Mouse (Mus musculus): ENCODE data around the gene Manbal. TPM values are rescaled to one million over a fixed set of nuclear protein-coding genes. Genes with fewer than 3 reads are reported as not detected.
A peak's percentile ranks its signal among the peaks of the same experiment; 100 is the strongest.

Manbal gene
- polyA plus RNA-seq (2015; fragmentation: Nextera tagmentation; extraction: Ambion mirVana) = 60.9 and 66.5 TPM in 2 replicates

DNA sequence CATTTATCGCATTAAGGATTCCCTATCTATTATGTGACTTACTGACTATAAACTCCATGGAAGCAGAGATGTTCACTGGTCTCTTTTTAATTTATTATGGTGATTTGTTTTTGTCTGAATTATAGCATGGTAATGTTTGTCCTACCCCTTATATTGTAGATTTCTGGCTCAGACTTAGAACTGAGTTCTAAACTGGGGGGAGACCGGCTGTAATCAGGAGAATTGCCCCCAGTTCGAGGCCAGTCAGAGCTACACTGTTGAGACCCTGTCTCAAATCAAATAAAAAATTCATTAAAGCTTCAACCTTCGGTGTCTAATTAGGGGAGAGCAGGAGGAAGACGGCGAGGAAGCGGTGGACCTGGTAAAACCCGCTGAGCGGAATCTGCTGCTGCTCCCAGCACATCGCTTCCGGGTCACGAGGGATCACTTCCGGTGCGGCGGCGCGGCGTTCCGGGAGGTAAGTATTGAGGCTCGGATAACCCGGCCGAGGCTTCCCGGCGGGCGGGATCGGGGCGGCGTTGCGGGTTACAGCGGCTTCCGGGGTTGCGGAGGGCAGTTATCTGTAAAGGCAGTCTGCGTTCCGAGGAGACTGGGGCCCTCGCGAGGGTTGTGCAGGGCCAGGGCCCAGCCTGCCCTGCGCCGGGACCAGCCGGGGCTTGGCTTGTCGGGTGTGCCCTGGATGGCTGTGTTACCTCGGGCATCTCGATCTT, at the start of gene Manbal:
TSS of gene Manbal (plus strand) at position 411 of the 710 bp plus-strand sequence.
- 4% methylated on average over 42 of the region's 42 CpGs for WGBS
- H3K4me1 ChIP-seq (replicated peaks; ENCODE audit: control insufficient read depth, insufficient read depth, low read length) = peaks cover 4% of the 10 kb centered on the region; the same call in 1 of the 2 replicates
- no peak for TF ChIP-seq CTCF (IDR thresholded peaks at IDR 0.05; ENCODE audit: low read depth)

GRCm38 (mm10) chr2:157320135-157320534, 47.3 kb upstream of the Manbal start:
- peak overlapping the region; percentile 5; the same call in 1 of the 2 replicates for H3K27ac ChIP-seq (ENCODE audit: low read depth, low read length)
- no peak overlapping the region for H3K4me3 ChIP-seq (ENCODE audit: low read depth, low read length)
- H3K4me2 ChIP-seq (replicated peaks; ENCODE audit: low read depth) = no peak overlapping the region
- no peaks in the 10 kb centered on the region for H3K9me3 ChIP-seq (ENCODE audit: control insufficient read depth)
- H3K4me1 ChIP-seq (replicated peaks; ENCODE audit: control insufficient read depth, insufficient read depth, low read length) = no peaks in the 10 kb centered on the region
- H3K9ac ChIP-seq (ENCODE audit: low read depth, low read length) = no peak overlapping the region
- TF ChIP-seq CTCF (IDR thresholded peaks at IDR 0.05; ENCODE audit: low read depth) = no peak
- no peaks in the 10 kb centered on the region for H3K27me3 ChIP-seq (replicated peaks; ENCODE audit: control insufficient read depth, insufficient read depth, low read length)
- no peak for ATAC-seq
- H3K36me3 ChIP-seq (ENCODE audit: control insufficient read depth, insufficient read depth) = peaks cover 75% of the 10 kb centered on the region
- 60% methylated on average over 8 of the region's 8 CpGs for WGBS

More for the DNA sequence above, at the start of gene Manbal:
- peak; percentile 87 for ATAC-seq
- Histone ChIP-seq H3K27me3 (replicated peaks; ENCODE audit: control insufficient read depth, insufficient read depth, low read length) (no peaks in the 10 kb centered on the region), H3K4me3 (ENCODE audit: low read depth, low read length) (peak within 1 kb of the TSS; percentile 64), H3K27ac (ENCODE audit: low read depth, low read length) (peak within 1 kb of the TSS; percentile 95), H3K4me2 (replicated peaks; ENCODE audit: low read depth) (peak within 1 kb of the TSS; percentile 78), H3K36me3 (ENCODE audit: control insufficient read depth, insufficient read depth) (no peaks in the 10 kb centered on the region), H3K9ac (ENCODE audit: low read depth, low read length) (peak within 1 kb of the TSS; percentile 87), H3K9me3 (ENCODE audit: control insufficient read depth) (no peaks in the 10 kb centered on the region)

DNA sequence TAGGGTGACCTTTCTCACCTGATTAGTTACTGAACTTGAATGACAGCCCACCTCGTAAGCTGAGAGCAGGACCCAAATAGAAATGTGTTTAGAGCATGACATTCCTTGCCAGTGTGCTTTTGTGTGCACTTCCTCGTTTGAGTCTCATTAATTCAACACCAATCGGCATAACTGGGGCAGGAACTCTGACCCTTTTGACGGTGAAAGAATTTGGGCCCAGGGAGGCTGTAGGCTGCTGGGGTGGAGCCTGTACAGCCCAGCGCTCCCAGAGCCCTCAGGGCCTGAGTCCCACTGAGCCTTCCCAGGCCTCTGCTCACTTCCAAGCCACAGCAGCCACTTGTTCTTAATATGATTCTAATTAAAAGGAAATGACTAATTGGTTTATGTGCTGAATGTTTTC, 46.5 kb upstream of the Manbal start:
- H3K4me1 ChIP-seq (replicated peaks; ENCODE audit: control insufficient read depth, insufficient read depth, low read length) = no peaks in the 10 kb centered on the region
- no peak overlapping the region for H3K4me2 ChIP-seq (replicated peaks; ENCODE audit: low read depth)
- H3K27me3 ChIP-seq (replicated peaks; ENCODE audit: control insufficient read depth, insufficient read depth, low read length) = no peaks in the 10 kb centered on the region
- no peak for TF ChIP-seq CTCF (IDR thresholded peaks at IDR 0.05; ENCODE audit: low read depth)
- no peak overlapping the region for H3K9ac ChIP-seq (ENCODE audit: low read depth, low read length)
- ATAC-seq = no peak
- H3K36me3 ChIP-seq (ENCODE audit: control insufficient read depth, insufficient read depth) = peaks cover 75% of the 10 kb centered on the region
- no peak overlapping the region for H3K27ac ChIP-seq (ENCODE audit: low read depth, low read length)
- no peaks in the 10 kb centered on the region for H3K9me3 ChIP-seq (ENCODE audit: control insufficient read depth)
- 52% methylated on average over 5 of the region's 5 CpGs for WGBS
- H3K4me3 ChIP-seq (ENCODE audit: low read depth, low read length) = no peak overlapping the region

GRCm38 (mm10) chr2:157322029-157322766, 45.2 kb upstream of the Manbal start:
- TF ChIP-seq CTCF (IDR thresholded peaks at IDR 0.05; ENCODE audit: low read depth) = no peak

DNA sequence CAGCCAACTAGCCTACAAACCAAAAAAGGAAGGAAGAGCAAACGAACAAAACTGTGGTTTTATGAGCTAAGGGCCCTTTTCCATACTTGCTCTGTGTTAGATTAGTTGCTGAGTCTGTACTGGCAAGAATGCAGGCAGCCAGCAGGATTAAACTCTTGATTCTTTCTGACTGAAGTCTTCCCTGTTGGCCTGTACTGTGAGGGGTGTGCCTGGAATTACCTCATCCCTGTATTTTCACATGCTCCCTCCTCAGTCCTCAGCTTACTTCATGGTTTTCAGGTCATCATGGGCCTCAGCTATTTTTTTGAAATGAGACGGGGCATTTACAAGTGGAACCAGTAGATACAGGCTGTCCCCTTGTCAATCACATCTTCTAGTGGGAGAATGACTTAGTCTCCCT, 42.2 kb upstream of the Manbal start:
- no peak overlapping the region for H3K27ac ChIP-seq (ENCODE audit: low read depth, low read length)
- no peak for TF ChIP-seq CTCF (IDR thresholded peaks at IDR 0.05; ENCODE audit: low read depth)
- WGBS = 68% methylated on average over 2 of the region's 2 CpGs
- no peaks in the 10 kb centered on the region for H3K9me3 ChIP-seq (ENCODE audit: control insufficient read depth)
- no peaks in the 10 kb centered on the region for H3K4me1 ChIP-seq (replicated peaks; ENCODE audit: control insufficient read depth, insufficient read depth, low read length)
- H3K9ac ChIP-seq (ENCODE audit: low read depth, low read length) = no peak overlapping the region
- no peaks in the 10 kb centered on the region for H3K27me3 ChIP-seq (replicated peaks; ENCODE audit: control insufficient read depth, insufficient read depth, low read length)
- no peak overlapping the region for H3K4me3 ChIP-seq (ENCODE audit: low read depth, low read length)
- peaks cover 73% of the 10 kb centered on the region for H3K36me3 ChIP-seq (ENCODE audit: control insufficient read depth, insufficient read depth)
- H3K4me2 ChIP-seq (replicated peaks; ENCODE audit: low read depth) = no peak overlapping the region
- no peak for ATAC-seq

More at GRCm38 (mm10) chr2:157322029-157322766, 45.2 kb upstream of the Manbal start:
- Histone ChIP-seq H3K9me3 (ENCODE audit: control insufficient read depth) (no peaks in the 10 kb centered on the region), H3K4me2 (replicated peaks; ENCODE audit: low read depth) (no peak overlapping the region), H3K9ac (ENCODE audit: low read depth, low read length) (no peak overlapping the region), H3K4me1 (replicated peaks; ENCODE audit: control insufficient read depth, insufficient read depth, low read length) (no peaks in the 10 kb centered on the region), H3K27ac (ENCODE audit: low read depth, low read length) (no peak overlapping the region), H3K27me3 (replicated peaks; ENCODE audit: control insufficient read depth, insufficient read depth, low read length) (no peaks in the 10 kb centered on the region), H3K4me3 (ENCODE audit: low read depth, low read length) (no peak overlapping the region), H3K36me3 (ENCODE audit: control insufficient read depth, insufficient read depth) (peaks cover 75% of the 10 kb centered on the region)
- no peak for ATAC-seq
- WGBS = 79% methylated on average over 5 of the region's 5 CpGs

DNA sequence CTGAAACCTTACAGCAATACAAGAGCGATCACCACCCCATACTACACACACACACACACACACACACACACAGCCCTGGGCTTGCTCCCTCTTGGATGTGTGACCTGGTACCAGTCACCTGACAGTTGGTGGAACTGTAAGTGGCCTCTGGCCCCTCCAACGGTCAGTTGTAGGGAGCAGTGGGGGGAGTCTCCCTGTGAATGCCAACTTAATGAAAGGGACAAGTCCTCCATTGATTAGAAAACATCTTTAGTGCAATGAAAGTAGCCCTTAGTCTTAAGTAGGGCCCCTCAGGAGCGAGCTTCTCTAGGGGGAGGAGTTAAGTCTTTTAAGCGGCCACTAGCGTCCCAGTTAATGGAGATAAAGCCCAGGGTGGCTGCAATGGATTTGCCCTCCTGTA, 39.3 kb upstream of the Manbal start:
- no peak for ATAC-seq
- Histone ChIP-seq H3K4me2 (replicated peaks; ENCODE audit: low read depth) (no peak overlapping the region), H3K4me3 (ENCODE audit: low read depth, low read length) (no peak overlapping the region), H3K27ac (ENCODE audit: low read depth, low read length) (no peak overlapping the region), H3K9me3 (ENCODE audit: control insufficient read depth) (no peaks in the 10 kb centered on the region), H3K27me3 (replicated peaks; ENCODE audit: control insufficient read depth, insufficient read depth, low read length) (no peaks in the 10 kb centered on the region), H3K9ac (ENCODE audit: low read depth, low read length) (no peak overlapping the region), H3K4me1 (replicated peaks; ENCODE audit: control insufficient read depth, insufficient read depth, low read length) (no peaks in the 10 kb centered on the region), H3K36me3 (ENCODE audit: control insufficient read depth, insufficient read depth) (peaks cover 46% of the 10 kb centered on the region)
- WGBS = 58% methylated on average over 5 of the region's 5 CpGs
- TF ChIP-seq CTCF (IDR thresholded peaks at IDR 0.05; ENCODE audit: low read depth) = no peak
